Mouse (Mus musculus) C2C12 (cell line): Measurements from ENCODE around the gene Il17rb.

Experiments used
- CEBPB ChIP-seq: IDR thresholded peaks from one replicate; pipeline ENCODE4 v1.6.1; 2011; ENCODE audit warnings: low read depth, mild to moderate bottlenecking, control low read depth, moderate library complexity
- CTCF ChIP-seq: IDR thresholded peaks from one replicate; pipeline ENCODE4 v1.5.1; 2011; ENCODE audit not compliant: control insufficient read depth, insufficient read depth, insufficient read length
- FOSL1 ChIP-seq: IDR thresholded peaks from one replicate; pipeline ENCODE4 v1.8.0; 2011; ENCODE audit warnings: mild to moderate bottlenecking, low read length; ENCODE audit not compliant: poor library complexity, insufficient read depth, severe bottlenecking
- MAX ChIP-seq: IDR thresholded peaks from one replicate; pipeline ENCODE4 v1.6.1; 2011; ENCODE audit warnings: mild to moderate bottlenecking, control low read depth
- MYOD1 ChIP-seq: IDR thresholded peaks from one replicate; pipeline ENCODE4 v1.6.1; 2011; ENCODE audit warnings: low read depth; ENCODE audit not compliant: control insufficient read depth, insufficient read length
- MYOG ChIP-seq: IDR thresholded peaks from one replicate; pipeline ENCODE4 v1.6.1; 2011; ENCODE audit not compliant: control insufficient read depth, insufficient read length; ENCODE audit errors: extremely low read depth
- USF1 ChIP-seq: IDR thresholded peaks from one replicate; pipeline ENCODE4 v1.6.1; 2011; ENCODE audit warnings: low read depth, mild to moderate bottlenecking, control low read depth, moderate library complexity

DNA sequence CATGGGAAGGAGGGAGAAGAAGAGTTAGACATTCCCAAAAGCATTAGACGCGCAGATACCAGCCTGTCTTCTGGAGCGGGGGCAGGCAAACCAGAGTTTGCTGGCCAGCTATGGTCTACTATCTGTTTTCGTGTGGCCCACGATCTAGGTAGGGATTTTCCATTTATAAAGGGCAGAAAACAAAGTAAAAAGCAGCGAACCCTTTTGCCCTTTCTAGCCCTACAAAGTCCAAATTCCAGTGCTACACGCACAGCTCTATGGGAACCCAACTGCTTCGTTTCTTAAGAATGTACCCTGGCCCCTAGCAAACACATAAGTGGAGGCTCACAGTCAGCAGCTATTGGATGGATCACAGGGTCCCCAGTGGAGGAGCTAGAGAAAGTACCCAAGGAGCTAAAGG lies 41.6 kb upstream of the Il17rb start:
- no peak for TF ChIP-seq CTCF
- TF ChIP-seq USF1 = no peak
- no peak for TF ChIP-seq FOSL1
- TF ChIP-seq MAX = no peak
- TF ChIP-seq MYOD1 = no peak
- no peak for TF ChIP-seq MYOG
- no peak for TF ChIP-seq CEBPB
